Mouse (Mus musculus): ENCODE results near the gene Mlst8.

DNA sequence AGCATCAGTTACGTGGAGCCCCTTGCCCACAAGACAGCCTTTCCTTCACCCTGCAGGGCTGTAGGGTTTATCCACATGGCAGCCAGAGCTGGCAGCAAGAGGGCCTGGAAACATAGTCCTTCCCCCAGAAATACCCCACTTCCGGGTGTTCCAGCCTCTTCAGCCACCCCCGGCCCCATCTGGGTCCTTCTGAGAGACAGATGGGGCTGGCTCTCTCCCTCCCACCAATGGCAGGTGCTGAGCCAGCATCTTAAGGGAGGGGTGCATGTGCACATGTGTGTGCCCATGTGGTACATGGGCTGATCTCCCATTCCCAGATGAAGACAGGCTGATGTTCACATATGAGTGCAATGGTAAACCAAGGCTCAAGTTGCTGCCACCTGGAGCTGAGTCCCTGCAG lies 16.6 kb upstream of the Mlst8 start:
- TF ChIP-seq CTCF (conservative IDR thresholded peaks at IDR 0.05 in 1 of 2, IDR thresholded peaks at IDR 0.05 in 1 of 2; ENCODE audit: low read depth in 2 of 2, low read length in 2 of 2), result no peak
- TF ChIP-seq POLR2A (IDR thresholded peaks at IDR 0.05; ENCODE audit: low read depth, low read length), result no peak
- no peak for TF ChIP-seq PAX5 (IDR thresholded peaks at IDR 0.05; ENCODE audit: low read length)
- TF ChIP-seq ZKSCAN1 (IDR thresholded peaks at IDR 0.05; ENCODE audit: borderline replicate concordance, low read depth, low read length), result no peak
- TF ChIP-seq EP300 (IDR thresholded peaks at IDR 0.05; ENCODE audit: low read length), result no peak
- no peak for TF ChIP-seq ELF1 (IDR thresholded peaks at IDR 0.05; ENCODE audit: low read depth, low read length)
- TF ChIP-seq POLR2AphosphoS2 (IDR thresholded peaks at IDR 0.05; ENCODE audit: low read depth, low read length), result no peak

All from CH12.LX (cell line).